Mouse (Mus musculus) spleen, adult 2 months (tissue): ENCODE measurements around the gene Cacna2d2. TPM values are rescaled to one million over a fixed set of nuclear protein-coding genes. Genes with fewer than 3 reads are reported as not detected.

Source experiments
- DNase-seq, 2 experiments: peaks; one replicate each; pipeline versions ENCODE4 v3.0.0 to v3.0.0-alpha.2; 2012 to 2021; ENCODE audit warnings: low spot score in 2 of 2, low read depth in 1 of 2
- H3K27ac ChIP-seq: fragments of 200-500 bp; 2 replicates; pipeline ENCODE4 v1.5.1; 2012; ENCODE audit warnings: low read length, inconsistent platforms; ENCODE audit not compliant: insufficient read depth
- H3K27me3 ChIP-seq: fragments of 200-500 bp; 2 replicates; pipeline ENCODE4 v1.6.1; 2012; ENCODE audit warnings: mild to moderate bottlenecking, moderate library complexity, low read length, inconsistent platforms; ENCODE audit not compliant: control insufficient read depth, insufficient read depth
- H3K36me3 ChIP-seq: fragments of 200-500 bp; 2 replicates; pipeline ENCODE4 v1.6.1; 2012; ENCODE audit warnings: mild to moderate bottlenecking, low read length, inconsistent platforms; ENCODE audit not compliant: control insufficient read depth, insufficient read depth
- H3K4me1 ChIP-seq: fragments of 200-500 bp; 2 replicates; pipeline ENCODE4 v1.6.1; 2011; ENCODE audit warnings: inconsistent platforms; ENCODE audit not compliant: control insufficient read depth, insufficient read depth, insufficient read length
- H3K4me3 ChIP-seq: fragments of 200-500 bp; 2 replicates; pipeline ENCODE4 v1.5.1; 2011; ENCODE audit warnings: mild to moderate bottlenecking, inconsistent platforms; ENCODE audit not compliant: insufficient read depth, insufficient read length; ENCODE audit errors: extremely low read depth
- CTCF ChIP-seq: fragments of 200-500 bp; IDR thresholded peaks from 2 replicates; pipeline ENCODE4 v1.5.1; 2011; ENCODE audit warnings: mild to moderate bottlenecking, inconsistent platforms; ENCODE audit not compliant: insufficient read depth, insufficient read length, insufficient replicate concordance; ENCODE audit errors: extremely low read depth
- POLR2A ChIP-seq: fragments of 200-500 bp; IDR thresholded peaks from 2 replicates; pipeline ENCODE4 v1.6.1; 2011; ENCODE audit warnings: low read depth, low read length, inconsistent platforms
- WGBS: fragments of 180-500 bp; shearing (Covaris S2); methylation state at CpG from one replicate; pipeline ENCODE4 v1.1.7; 2018; 5-methylcytosine and 5-hydroxymethylcytosine counted together
- polyA plus RNA-seq: library from polyadenylated mRNA; depleted of rRNA; stranded (reverse); fragments of >200 nt; gene quantifications from 2 replicates; pipeline ENCODE4 v1.2.3, GENCODE M21; 2012

Cacna2d2 gene
- polyA plus RNA-seq, 1 experiment, result 1.6 TPM

DNA sequence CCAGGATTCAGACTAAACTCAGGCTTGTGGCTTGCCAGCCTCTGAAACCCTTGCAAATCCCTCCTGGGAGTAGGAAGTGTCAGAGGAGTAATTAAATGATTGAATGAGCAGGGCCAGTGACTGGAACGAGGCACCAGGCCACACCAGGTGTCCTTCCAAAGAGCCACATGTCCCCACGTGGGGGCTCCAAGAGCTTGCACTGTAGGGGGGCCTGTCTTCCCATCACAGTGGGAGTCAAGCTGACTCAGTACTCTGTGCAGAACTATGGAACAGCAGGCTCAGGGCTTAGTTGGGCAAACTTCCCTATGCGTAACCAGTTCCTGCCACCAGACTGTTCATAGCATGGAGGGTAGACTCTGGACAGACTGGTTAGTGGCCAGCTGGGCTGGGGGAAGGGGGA is 15.0 kb upstream of the Cacna2d2 start:
- H3K36me3 ChIP-seq, result no peaks in the 10 kb centered on the region
- 33% methylated on average over 3 of the region's 3 CpGs for WGBS
- H3K27ac ChIP-seq, result no peak overlapping the region
- DNase-seq, result no peak
- H3K4me1 ChIP-seq, result no peaks in the 10 kb centered on the region
- no peak overlapping the region for H3K4me3 ChIP-seq
- TF ChIP-seq POLR2A, result no peak
- no peak for TF ChIP-seq CTCF
- H3K27me3 ChIP-seq, result no peaks in the 10 kb centered on the region

DNA sequence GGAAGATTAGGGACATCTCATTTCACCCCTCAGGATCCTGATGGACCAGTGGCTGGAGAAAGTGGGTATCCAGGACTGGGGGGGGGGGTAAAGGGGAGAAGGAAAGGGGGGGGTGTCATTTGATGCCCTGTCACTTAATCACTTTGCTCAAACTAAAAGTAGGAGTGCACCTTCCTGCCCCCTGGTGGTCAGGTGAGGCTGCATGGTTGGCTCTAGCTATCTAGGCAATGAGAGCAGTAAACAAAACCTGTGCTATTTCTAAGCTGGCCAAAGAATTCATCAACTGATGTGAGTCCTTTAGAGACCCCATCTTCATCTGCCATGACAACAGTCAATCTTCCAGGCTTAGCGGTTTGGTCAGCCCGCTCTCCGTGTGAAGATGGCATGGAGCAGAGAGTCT is 12.7 kb upstream of the Cacna2d2 start:
- Histone ChIP-seq H3K27me3 (no peaks in the 10 kb centered on the region), H3K4me3 (no peak overlapping the region), H3K36me3 (no peaks in the 10 kb centered on the region), H3K27ac (no peak overlapping the region), H3K4me1 (no peaks in the 10 kb centered on the region)
- WGBS, result 73% methylated on average over 3 of the region's 3 CpGs
- DNase-seq, result peak in 1 of 2 experiments; percentile 25
- no peak for TF ChIP-seq POLR2A
- TF ChIP-seq CTCF, result peak; percentile 48; the same call in 1 of the 2 replicates

- no peaks in the 10 kb centered on the region for H3K4me1 ChIP-seq
- no peak overlapping the region for H3K27ac ChIP-seq
- WGBS, result 91% methylated on average over 3 of the region's 3 CpGs
- no peak overlapping the region for H3K4me3 ChIP-seq
- no peaks in the 10 kb centered on the region for H3K27me3 ChIP-seq
- H3K36me3 ChIP-seq, result no peaks in the 10 kb centered on the region
- no peak for TF ChIP-seq POLR2A
- no peak for TF ChIP-seq CTCF
- DNase-seq, result no peak
These were observed 11.7 kb upstream of the Cacna2d2 start for GRCm38 (mm10) chr9:107387708-107388107.

GRCm38 (mm10) chr9:107388263-107388662 is 11.1 kb upstream of the Cacna2d2 start:
- TF ChIP-seq POLR2A (no peak), CTCF (no peak)
- no peaks in the 10 kb centered on the region for H3K36me3 ChIP-seq
- H3K27me3 ChIP-seq, result no peaks in the 10 kb centered on the region
- DNase-seq, result no peak
- H3K4me1 ChIP-seq, result no peaks in the 10 kb centered on the region
- H3K4me3 ChIP-seq, result no peak overlapping the region
- no peak overlapping the region for H3K27ac ChIP-seq
- WGBS, result 66% methylated on average over 2 of the region's 2 CpGs

DNA sequence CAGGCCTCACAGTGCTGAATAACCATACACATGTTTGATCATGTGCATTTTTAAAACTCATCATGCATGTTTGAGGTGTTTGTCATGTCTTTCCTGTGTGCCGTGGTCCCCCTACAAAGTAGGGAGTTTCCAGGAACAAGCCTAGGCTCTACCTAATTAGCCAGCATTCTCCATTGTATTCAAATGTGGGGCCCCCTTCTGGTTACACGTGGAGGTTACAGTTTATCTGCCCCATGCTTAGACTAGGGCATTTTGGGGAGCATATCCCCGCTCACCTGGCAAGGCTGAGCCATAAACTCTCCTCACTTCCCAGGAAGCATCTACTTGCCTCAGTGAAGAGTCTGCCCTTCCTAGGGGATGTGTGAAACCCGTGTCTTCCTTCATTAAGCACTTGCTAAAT is 3.0 kb upstream of the Cacna2d2 start:
- no peak overlapping the region for H3K27ac ChIP-seq
- H3K27me3 ChIP-seq, result peaks cover 13% of the 10 kb centered on the region
- TF ChIP-seq CTCF (no peak), POLR2A (no peak)
- H3K36me3 ChIP-seq, result no peaks in the 10 kb centered on the region
- H3K4me1 ChIP-seq, result no peaks in the 10 kb centered on the region; the same call in 1 of the 2 replicates
- 33% methylated on average over 4 of the region's 4 CpGs for WGBS
- no peak for DNase-seq
- H3K4me3 ChIP-seq, result no peak overlapping the region

GRCm38 (mm10) chr9:107398968-107399367 is 444 bp upstream of the Cacna2d2 start:
- no peak for DNase-seq
- WGBS, result 24% methylated on average over 11 of the region's 11 CpGs
- TF ChIP-seq CTCF (no peak), POLR2A (no peak)
- H3K4me3 ChIP-seq, result no peak overlapping the region
- H3K27me3 ChIP-seq, result peaks cover 13% of the 10 kb centered on the region
- no peaks in the 10 kb centered on the region; the same call in 1 of the 2 replicates for H3K4me1 ChIP-seq
- no peaks in the 10 kb centered on the region for H3K36me3 ChIP-seq
- H3K27ac ChIP-seq, result no peak overlapping the region

- DNase-seq, result no peak
- Histone ChIP-seq H3K4me1 (no peaks in the 10 kb centered on the region; the same call in 1 of the 2 replicates), H3K27ac (no peak overlapping the region), H3K27me3 (peaks cover 13% of the 10 kb centered on the region), H3K36me3 (no peaks in the 10 kb centered on the region), H3K4me3 (peak overlapping the region; percentile 9; the same call in 1 of the 2 replicates)
- TF ChIP-seq CTCF, result no peak
- TF ChIP-seq POLR2A, result no peak
- 3% methylated on average over 37 of the region's 45 CpGs for WGBS
These were observed 674 bp downstream of the Cacna2d2 start for GRCm38 (mm10) chr9:107400060-107400511.
